Mouse (Mus musculus): ENCODE data around the gene Zfp420.

- no peak for TF ChIP-seq CTCF (IDR thresholded peaks at IDR 0.05; ENCODE audit: extremely low read depth, insufficient read depth, low read length)
- TF ChIP-seq POLR2A (IDR thresholded peaks at IDR 0.05; ENCODE audit: extremely low read depth, insufficient read depth, low read length): no peak
Measured at GRCm38 (mm10) chr7:29852831-29853218, 7.0 kb upstream of the Zfp420 start.
